Mouse (Mus musculus): ENCODE data around the gene Ttyh2. TPM values are rescaled to one million over a fixed set of nuclear protein-coding genes. Genes with fewer than 3 reads are reported as not detected.
A peak's percentile ranks its signal among the peaks of the same experiment; 100 is the strongest.
"Not testable (repeated sequence)": the region's sequence is repeated elsewhere in the genome, so short reads cannot be mapped to it uniquely, and the experiment has no call there.

The Ttyh2 gene
- polyA plus RNA-seq, 1 experiment from 2014 or later: 11.7 TPM

DNA sequence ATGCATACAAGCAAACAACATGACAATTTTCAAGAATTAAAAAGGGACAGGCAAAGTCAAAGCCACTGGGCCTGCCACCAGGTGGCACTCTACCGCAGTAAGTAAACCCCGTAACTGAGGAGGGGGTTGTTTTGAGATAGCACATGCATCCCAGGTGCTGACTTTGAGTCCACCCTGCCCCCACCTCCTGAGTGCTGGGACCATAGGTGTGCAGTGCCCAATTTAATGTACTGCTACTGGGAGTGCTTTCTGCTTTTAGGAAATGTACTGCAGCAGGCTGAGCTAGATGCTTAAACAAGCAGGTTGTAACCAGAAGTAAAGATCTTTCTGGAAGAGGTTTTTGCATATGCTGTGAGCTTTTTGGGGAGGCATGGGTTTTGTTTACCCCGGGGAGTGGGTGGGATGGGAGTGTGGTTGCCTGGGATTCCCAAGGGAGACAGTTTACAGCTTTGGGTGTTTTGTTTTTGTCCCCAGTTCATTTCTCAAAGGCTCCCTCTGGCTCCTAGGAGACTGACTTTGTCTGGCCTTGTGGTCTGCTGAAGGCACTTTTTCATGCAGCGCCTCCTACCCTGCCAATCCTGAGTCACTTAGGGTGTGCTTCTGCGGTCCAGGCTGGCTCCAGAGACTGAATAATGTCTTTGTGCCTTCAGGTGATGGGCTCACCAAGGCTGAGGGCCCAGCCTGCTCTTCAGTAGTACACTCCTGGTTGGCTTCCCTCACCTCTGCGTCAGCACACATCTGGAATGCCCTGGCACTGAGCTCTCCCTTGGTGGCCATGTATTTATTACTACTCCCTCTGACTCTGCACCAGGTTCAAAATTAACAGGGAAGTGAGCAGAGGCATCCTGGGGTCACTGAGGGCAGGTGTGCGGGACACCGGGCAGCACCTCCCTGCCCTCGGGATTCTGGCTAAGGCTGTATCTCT is 2.2 kb upstream of the Ttyh2 start:
- Histone ChIP-seq H3K4me3 (no peak overlapping the region), H3K4me1 (peaks cover 27% of the 10 kb centered on the region), H3K9me3 (no peaks in the 10 kb centered on the region), H3K9ac (no peak overlapping the region), H3K27ac (no peak overlapping the region), H3K4me2 (no peak overlapping the region), H3K36me3 (peaks cover 40% of the 10 kb centered on the region), H3K27me3 (no peaks in the 10 kb centered on the region)
- WGBS: 64% methylated on average over 9 of the region's 9 CpGs
- no peak for ATAC-seq (ENCODE audit: borderline replicate concordance, extremely low read depth, low FRiP score, low TSS enrichment)

DNA sequence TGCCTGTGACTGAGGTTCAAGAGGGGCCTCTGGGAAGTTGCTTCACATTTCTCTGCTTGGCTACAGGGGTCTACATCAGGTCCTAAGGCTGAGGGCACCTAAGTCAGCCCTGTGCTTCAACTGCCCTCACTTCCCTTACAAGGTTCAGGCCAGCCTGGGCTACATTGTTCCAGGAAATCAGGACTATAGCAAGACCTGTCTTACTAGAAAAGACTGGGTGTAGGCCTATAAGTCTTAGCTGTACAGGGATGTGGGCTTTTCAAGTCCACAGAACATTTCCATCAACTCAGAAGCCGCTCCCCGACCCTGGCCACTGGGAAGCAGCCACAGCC is 1.5 kb upstream of the Ttyh2 start:
- H3K4me1 ChIP-seq: peaks cover 27% of the 10 kb centered on the region
- WGBS: 86% methylated on average over 2 of the region's 2 CpGs
- no peak overlapping the region for H3K4me3 ChIP-seq
- no peaks in the 10 kb centered on the region for H3K27me3 ChIP-seq
- no peak overlapping the region for H3K9ac ChIP-seq
- peaks cover 40% of the 10 kb centered on the region for H3K36me3 ChIP-seq
- no peaks in the 10 kb centered on the region for H3K9me3 ChIP-seq
- H3K27ac ChIP-seq: no peak overlapping the region
- no peak for ATAC-seq (ENCODE audit: borderline replicate concordance, extremely low read depth, low FRiP score, low TSS enrichment)
- H3K4me2 ChIP-seq: no peak overlapping the region

DNA sequence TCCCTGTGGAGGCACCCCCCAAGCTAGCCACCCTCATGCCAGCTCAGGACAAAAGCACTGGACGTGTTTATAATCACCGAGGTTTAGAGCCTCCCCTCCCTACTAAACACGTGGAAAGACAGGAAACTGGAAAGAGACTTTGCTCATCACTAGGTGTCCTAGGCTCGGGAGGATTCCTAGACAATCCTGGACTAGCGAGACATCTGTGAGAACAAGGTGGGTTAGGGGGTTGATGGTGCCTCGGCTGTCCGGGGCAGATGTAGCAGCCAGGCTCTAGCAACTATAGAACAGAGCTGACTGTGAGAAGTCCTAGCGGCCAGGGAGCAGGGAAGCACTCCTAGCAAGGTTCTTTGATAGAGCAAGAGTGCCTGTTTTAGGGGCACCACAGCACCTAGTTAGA is 1.1 kb upstream of the Ttyh2 start:
- no peak for ATAC-seq (ENCODE audit: borderline replicate concordance, extremely low read depth, low FRiP score, low TSS enrichment)
- no peak overlapping the region for H3K4me2 ChIP-seq
- H3K27ac ChIP-seq: no peak overlapping the region
- peaks cover 30% of the 10 kb centered on the region for H3K4me1 ChIP-seq
- H3K9ac ChIP-seq: no peak overlapping the region
- no peak overlapping the region for H3K4me3 ChIP-seq
- no peaks in the 10 kb centered on the region for H3K9me3 ChIP-seq
- H3K27me3 ChIP-seq: no peaks in the 10 kb centered on the region
- WGBS: 44% methylated on average over 8 of the region's 8 CpGs
- peaks cover 40% of the 10 kb centered on the region for H3K36me3 ChIP-seq

DNA sequence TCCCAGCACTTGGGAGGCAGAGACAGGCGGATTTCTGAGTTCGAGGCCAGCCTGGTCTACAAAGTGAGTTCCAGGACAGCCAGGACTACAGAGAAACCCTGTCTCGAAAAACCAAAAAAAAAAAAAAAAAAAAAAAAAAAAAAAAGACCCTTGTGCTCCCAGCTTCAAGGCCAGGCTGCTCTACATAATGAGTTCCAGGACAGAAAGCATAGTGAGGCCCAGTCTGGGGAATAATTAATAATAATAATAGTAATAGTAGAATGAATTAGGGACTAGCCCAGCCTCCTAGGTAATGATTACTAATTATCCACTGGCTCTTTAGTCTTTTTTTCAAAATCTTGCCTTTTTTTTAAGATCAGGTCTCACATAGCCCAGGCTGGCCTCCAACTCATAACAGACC is 435 bp upstream of the Ttyh2 start:
- Histone ChIP-seq H3K36me3 (peaks cover 40% of the 10 kb centered on the region), H3K4me2 (peak overlapping the region; percentile 91), H3K4me3 (peak overlapping the region; percentile 49; the same call in 1 of the 2 replicates), H3K27ac (0 out of 2 replicates have a peak overlapping the region, but pooled peaks have one; percentile 3), H3K4me1 (peaks cover 33% of the 10 kb centered on the region)
- 87% methylated on average over 2 of the region's 3 CpGs for WGBS
- not testable (repeated sequence) for H3K9ac ChIP-seq; H3K27me3 ChIP-seq; ATAC-seq (ENCODE audit: borderline replicate concordance, extremely low read depth, low FRiP score, low TSS enrichment); H3K9me3 ChIP-seq

DNA sequence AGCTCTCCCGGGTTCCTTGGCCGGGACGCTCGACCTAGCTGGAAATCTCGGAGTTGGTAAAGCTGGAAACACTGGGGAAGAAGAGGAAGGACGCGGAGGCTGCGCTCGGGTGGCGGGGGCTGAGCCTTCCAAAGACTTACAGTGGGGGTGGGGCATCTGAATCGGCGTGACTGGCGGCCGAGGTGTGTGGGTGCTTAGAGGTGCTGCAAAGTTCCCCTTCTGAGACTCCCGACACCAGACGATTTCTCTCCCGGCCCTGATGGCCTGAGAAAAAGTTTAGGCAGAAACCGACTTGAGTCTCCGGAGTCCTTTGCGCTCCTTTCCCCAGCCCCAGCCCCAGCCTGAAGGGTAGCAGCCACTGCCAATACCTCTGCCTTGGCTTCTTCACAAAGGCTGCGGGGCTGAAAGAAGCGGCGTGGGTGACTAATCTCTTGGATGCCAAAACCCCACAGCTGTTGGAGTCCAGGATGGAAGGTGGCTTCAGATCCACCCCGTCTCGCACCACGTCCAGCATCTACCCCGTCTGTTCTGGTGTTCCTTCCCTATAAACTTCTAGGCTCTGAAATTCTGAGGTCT is 683 bp downstream of the Ttyh2 start:
- H3K4me3 ChIP-seq: peak overlapping the region; percentile 49
- peaks cover 30% of the 10 kb centered on the region for H3K4me1 ChIP-seq
- H3K36me3 ChIP-seq: peaks cover 31% of the 10 kb centered on the region
- 0 out of 2 replicates have a peak overlapping the region, but pooled peaks have one; percentile 3 for H3K27ac ChIP-seq
- H3K9ac ChIP-seq: peak overlapping the region; percentile 47
- no peaks in the 10 kb centered on the region for H3K27me3 ChIP-seq
- no peaks in the 10 kb centered on the region for H3K9me3 ChIP-seq
- ATAC-seq (ENCODE audit: borderline replicate concordance, extremely low read depth, low FRiP score, low TSS enrichment): peak; percentile 17; the same call in 1 of the 2 replicates
- peak overlapping the region; percentile 91 for H3K4me2 ChIP-seq
- WGBS: 4% methylated on average over 27 of the region's 27 CpGs

DNA sequence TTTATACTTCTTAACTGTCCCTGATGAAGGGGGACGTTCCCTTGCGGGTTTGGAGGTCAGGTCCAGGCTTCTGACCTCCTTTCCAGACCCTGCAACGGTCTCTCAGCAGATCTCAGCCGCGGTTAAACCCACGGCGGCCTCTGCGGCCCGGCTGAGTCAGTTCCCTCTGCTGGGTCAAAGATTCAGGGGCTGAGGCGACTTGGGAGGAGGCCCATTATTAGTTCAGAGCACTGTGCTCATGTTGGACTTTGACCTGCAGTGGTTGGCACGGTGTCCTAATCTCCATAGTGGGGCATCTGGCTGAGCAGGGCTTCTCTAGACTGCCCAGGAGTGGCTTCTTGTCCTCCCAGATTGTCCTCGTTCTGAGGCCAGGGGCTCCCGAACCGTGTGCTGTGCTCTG is 1.2 kb downstream of the Ttyh2 start:
- Histone ChIP-seq H3K4me3 (peak overlapping the region; percentile 49), H3K9me3 (no peaks in the 10 kb centered on the region), H3K27me3 (no peaks in the 10 kb centered on the region), H3K36me3 (peaks cover 26% of the 10 kb centered on the region), H3K4me1 (peaks cover 30% of the 10 kb centered on the region), H3K27ac (no peak overlapping the region), H3K4me2 (peak overlapping the region; percentile 91), H3K9ac (peak overlapping the region; percentile 47)
- no peak for ATAC-seq (ENCODE audit: borderline replicate concordance, extremely low read depth, low FRiP score, low TSS enrichment)
- 8% methylated on average over 14 of the region's 14 CpGs for whole genome bisulfite sequencing

DNA sequence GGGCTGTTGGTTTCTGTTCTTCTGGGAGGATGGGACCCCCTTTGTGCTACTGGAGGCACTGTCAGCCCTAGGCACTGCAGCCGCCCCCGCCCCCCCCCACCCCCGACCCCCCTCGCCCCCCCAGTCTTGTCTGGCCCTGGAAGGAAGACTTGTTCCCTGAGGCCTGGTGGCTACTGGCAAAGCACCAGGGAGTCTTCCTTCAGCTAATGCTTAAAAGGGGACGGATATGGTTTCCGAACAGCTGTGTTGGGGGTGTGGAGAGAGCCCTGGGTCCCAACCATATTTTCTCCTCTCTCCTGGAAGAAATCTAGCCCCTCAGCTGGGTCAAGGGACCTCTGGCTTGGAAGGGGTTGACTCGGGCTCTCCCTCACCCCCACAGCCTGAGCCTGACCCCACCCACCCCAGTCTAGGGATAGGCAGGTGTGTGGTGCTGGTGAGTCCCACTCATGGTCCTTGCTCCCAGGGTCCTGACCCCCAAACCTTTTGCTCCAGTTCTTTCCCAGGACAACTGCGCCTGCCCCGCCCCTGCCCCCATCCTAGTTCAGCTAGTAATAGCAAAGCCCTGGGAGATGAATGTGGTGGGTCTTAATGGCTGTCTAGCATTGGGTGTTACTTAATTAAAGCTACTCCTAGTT is 1.8 kb downstream of the Ttyh2 start:
- H3K9ac ChIP-seq: no peak overlapping the region
- peaks cover 20% of the 10 kb centered on the region for H3K36me3 ChIP-seq
- no peak overlapping the region for H3K27ac ChIP-seq
- no peaks in the 10 kb centered on the region for H3K9me3 ChIP-seq
- peak overlapping the region; percentile 49 for H3K4me3 ChIP-seq
- H3K4me2 ChIP-seq: peak overlapping the region; percentile 91
- 58% methylated on average over 8 of the region's 9 CpGs for WGBS
- no peak for ATAC-seq (ENCODE audit: borderline replicate concordance, extremely low read depth, low FRiP score, low TSS enrichment)
- peaks cover 30% of the 10 kb centered on the region for H3K4me1 ChIP-seq
- H3K27me3 ChIP-seq: no peaks in the 10 kb centered on the region

DNA sequence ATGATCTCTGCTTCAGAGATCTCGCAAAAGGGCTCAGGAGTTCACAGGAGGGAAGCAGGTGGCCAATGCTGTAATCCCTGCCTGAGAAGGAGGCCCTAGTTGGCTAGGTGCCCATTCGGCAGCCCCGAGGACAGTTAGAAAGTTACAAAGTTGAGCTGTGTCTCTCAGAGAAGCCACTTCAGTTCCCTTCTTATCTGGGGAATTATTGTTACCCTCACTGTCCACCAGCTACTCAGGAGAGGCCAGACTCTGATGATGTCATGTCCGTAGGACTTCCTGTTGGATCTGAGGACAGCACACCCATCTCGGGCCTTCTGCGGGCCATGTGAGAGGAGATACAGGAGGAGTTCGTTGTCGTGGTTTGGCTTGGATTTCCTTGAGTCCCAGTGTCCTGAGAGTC is 4.4 kb downstream of the Ttyh2 start:
- Histone ChIP-seq H3K36me3 (no peaks in the 10 kb centered on the region), H3K27ac (no peak overlapping the region), H3K4me1 (peaks cover 37% of the 10 kb centered on the region), H3K9me3 (no peaks in the 10 kb centered on the region), H3K9ac (no peak overlapping the region), H3K27me3 (no peaks in the 10 kb centered on the region), H3K4me3 (no peak overlapping the region), H3K4me2 (peak overlapping the region; percentile 1; the same call in 1 of the 2 replicates)
- ATAC-seq (ENCODE audit: borderline replicate concordance, extremely low read depth, low FRiP score, low TSS enrichment): no peak
- 34% methylated on average over 8 of the region's 8 CpGs for WGBS

DNA sequence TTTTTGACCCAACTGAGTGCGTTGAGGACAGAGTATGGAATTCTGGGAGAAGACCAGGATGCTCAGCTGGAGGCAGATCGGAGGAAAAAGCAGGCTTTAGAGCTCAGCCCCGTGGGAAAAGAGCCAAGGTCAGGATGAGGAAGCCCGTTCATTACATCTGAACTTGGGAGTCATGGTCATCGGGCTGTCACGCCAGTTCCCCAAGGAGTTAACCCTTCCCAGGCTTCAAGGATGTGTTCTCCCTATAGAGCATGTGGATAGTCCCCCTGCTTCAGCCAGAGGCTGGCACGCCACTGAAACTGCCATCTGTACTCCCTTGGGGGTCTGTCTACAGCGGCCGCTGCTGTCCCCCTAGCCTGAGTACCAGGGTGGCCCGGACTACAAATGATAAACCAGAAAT is 5.1 kb downstream of the Ttyh2 start:
- H3K9me3 ChIP-seq: no peaks in the 10 kb centered on the region
- H3K27me3 ChIP-seq: no peaks in the 10 kb centered on the region
- H3K9ac ChIP-seq: no peak overlapping the region
- peaks cover 40% of the 10 kb centered on the region for H3K4me1 ChIP-seq
- no peak overlapping the region for H3K4me3 ChIP-seq
- H3K4me2 ChIP-seq: no peak overlapping the region
- no peaks in the 10 kb centered on the region for H3K36me3 ChIP-seq
- no peak overlapping the region for H3K27ac ChIP-seq
- 40% methylated on average over 10 of the region's 10 CpGs for WGBS
- no peak for ATAC-seq (ENCODE audit: borderline replicate concordance, extremely low read depth, low FRiP score, low TSS enrichment)

DNA sequence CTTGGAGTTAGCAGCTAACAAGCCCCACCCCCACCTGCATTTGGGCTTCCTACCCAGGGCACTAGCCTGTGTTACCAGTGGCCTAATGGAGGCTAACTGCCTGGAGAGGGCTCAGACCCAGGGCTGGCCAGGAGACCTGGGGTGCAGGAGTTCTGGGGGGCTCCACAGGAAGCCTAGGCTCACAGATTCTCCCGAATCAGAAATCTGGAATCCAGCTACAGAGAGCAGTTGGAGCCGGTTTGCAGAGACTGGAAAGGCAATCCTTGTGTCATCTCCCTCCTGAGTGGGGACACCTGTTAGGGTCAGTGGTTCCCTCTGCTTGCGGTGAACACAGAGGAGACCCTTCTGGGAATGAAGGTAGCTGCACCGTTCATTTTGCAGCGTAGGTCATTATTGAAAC is 5.8 kb downstream of the Ttyh2 start:
- whole genome bisulfite sequencing: 53% methylated on average over 5 of the region's 5 CpGs
- Histone ChIP-seq H3K27ac (no peak overlapping the region), H3K9ac (no peak overlapping the region)

DNA sequence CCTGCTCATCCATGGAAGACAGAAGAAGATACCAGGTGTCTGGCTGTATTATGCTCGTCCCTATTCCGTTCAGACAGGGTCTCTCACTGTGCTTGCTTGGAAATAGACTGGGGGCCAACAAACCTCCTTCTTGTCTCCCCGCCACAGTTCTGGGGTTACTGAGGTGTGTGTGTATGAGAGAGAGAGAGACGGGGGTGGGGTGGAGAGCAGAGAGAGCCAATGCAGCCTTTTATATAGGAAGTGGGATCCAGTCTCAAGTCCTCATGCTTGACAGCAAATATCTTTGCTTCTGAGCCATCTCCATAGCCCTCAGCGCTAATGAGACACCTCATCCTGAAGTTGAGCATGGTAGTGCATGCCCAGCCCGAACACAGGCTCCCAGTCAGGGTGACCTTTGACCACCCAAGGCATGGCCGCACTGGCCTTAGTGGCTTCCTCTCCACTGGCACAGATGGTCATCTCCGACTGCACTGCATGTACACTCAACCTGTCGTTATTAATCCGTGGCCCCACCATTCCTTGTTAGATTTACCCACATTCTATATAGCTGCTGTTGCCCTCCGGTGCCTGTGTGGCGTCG is 7.2 kb downstream of the Ttyh2 start:
- no peaks in the 10 kb centered on the region for H3K36me3 ChIP-seq
- H3K4me2 ChIP-seq: no peak overlapping the region
- H3K9ac ChIP-seq: no peak overlapping the region
- no peak overlapping the region for H3K27ac ChIP-seq
- 95% methylated on average over 13 of the region's 13 CpGs for WGBS
- H3K9me3 ChIP-seq: no peaks in the 10 kb centered on the region
- H3K4me1 ChIP-seq: peaks cover 30% of the 10 kb centered on the region
- no peak overlapping the region for H3K4me3 ChIP-seq
- no peaks in the 10 kb centered on the region for H3K27me3 ChIP-seq
- ATAC-seq (ENCODE audit: borderline replicate concordance, extremely low read depth, low FRiP score, low TSS enrichment): no peak

More for the DNA sequence above, 5.8 kb downstream of the Ttyh2 start:
- Histone ChIP-seq H3K27me3 (no peaks in the 10 kb centered on the region), H3K36me3 (no peaks in the 10 kb centered on the region), H3K4me1 (peaks cover 35% of the 10 kb centered on the region), H3K4me3 (no peak overlapping the region), H3K9me3 (no peaks in the 10 kb centered on the region), H3K4me2 (no peak overlapping the region)
- ATAC-seq (ENCODE audit: borderline replicate concordance, extremely low read depth, low FRiP score, low TSS enrichment): no peak
